8 mouse cellular contexts compared by ENCODE assay signal in genomic region chr4:129987825-129988504, GRCm38 (mm10). TPM values are rescaled to one million over a fixed set of nuclear protein-coding genes. Genes with fewer than 3 reads are reported as not detected.
A peak's percentile ranks its signal among the peaks of the same experiment; 100 is the strongest.
DNase-seq lines count a peak whose midpoint lies in the region; ATAC-seq and TF ChIP-seq lines count a peak whose summit lies in the region.

No protein-coding gene starts in this region.

- no peaks in the 10 kb centered on the region for H3K36me3 ChIP-seq in kidney, embryonic 15.5 days

- ATAC-seq in kidney, embryonic 15.5 days (replicated peaks; ENCODE audit: low FRiP score) = no peak

- no peaks in the 10 kb centered on the region for H3K4me1 ChIP-seq in bone marrow macrophage, adult 2 months (ENCODE audit: control insufficient read depth, insufficient read depth, low read length)
- H3K4me1 ChIP-seq in kidney, embryonic 15.5 days = peaks cover 56% of the 10 kb centered on the region

- H3K9ac ChIP-seq in kidney, embryonic 15.5 days = peak overlapping the region; percentile 47

- peaks cover 69% of the 10 kb centered on the region for H3K27me3 ChIP-seq in kidney, embryonic 15.5 days

- peak overlapping the region; percentile 89 for H3K4me2 ChIP-seq in kidney, embryonic 15.5 days

- WGBS in kidney, embryonic 15.5 days = under 1% methylated on average over 50 of the region's 53 CpGs

- no peak for TF ChIP-seq POLR2A in bone marrow macrophage, adult 2 months (IDR thresholded peaks at IDR 0.05; ENCODE audit: borderline replicate concordance, low read depth, low read length)

- H3K9me3 ChIP-seq in kidney, embryonic 15.5 days (replicated peaks) = no peaks in the 10 kb centered on the region

- intact Hi-C loops in left cerebral cortex, adult 2 months (cut with DNase I) = no loop called here

- TF ChIP-seq CTCF in left cerebral cortex, adult 2 months (IDR thresholded peaks at IDR 0.05) = no peak
- no peak for TF ChIP-seq CTCF in bone marrow macrophage, adult 2 months (IDR thresholded peaks at IDR 0.05; ENCODE audit: low read depth, low read length)

- peak overlapping the region; percentile 95 for H3K4me3 ChIP-seq in left cerebral cortex, adult 2 months
- H3K4me3 ChIP-seq in bone marrow macrophage, adult 2 months (ENCODE audit: insufficient read depth, low read length) = peak overlapping the region; percentile 48
- peak overlapping the region; percentile 53 for H3K4me3 ChIP-seq in kidney, embryonic 15.5 days (replicated peaks)

- DNase-seq in left cerebral cortex, adult 2 months (ENCODE audit: extremely low spot score in 1 of 2, low spot score in 2 of 2) = peak in 1 of 2 experiments; percentile 64
- DNase-seq in left cerebral cortex, adult 8-10 months (ENCODE audit: low spot score in 2 of 2) = no peak
- peak; percentile 13 for DNase-seq in heart, adult 8-10 months (ENCODE audit: low spot score)
- peak; percentile 23 for DNase-seq in lung, postnatal 25 days (ENCODE audit: low spot score)
- DNase-seq in right cerebral cortex, postnatal 4 days = peak; percentile 63
- DNase-seq in layer of hippocampus, adult 9-10 months (ENCODE audit: low spot score) = no peak

- peak overlapping the region; percentile 72 for H3K27ac ChIP-seq in left cerebral cortex, adult 2 months
- no peak overlapping the region for H3K27ac ChIP-seq in bone marrow macrophage, adult 2 months (ENCODE audit: insufficient read depth, low read depth, low read length)
- H3K27ac ChIP-seq in kidney, embryonic 15.5 days = no peak overlapping the region

RNA-seq across cellular contexts. Expression of gene Adgrb2, which starts 3.3 kb away (rescaled TPM):
- 100 to 1,000 TPM; 422 to 424 TPM for total RNA-seq in left cerebral cortex, adult 2 months (2021)
- 100 to 1,000 TPM; 349 to 362 (median 356) TPM for total RNA-seq in left cerebral cortex, adult 8-10 months (2022)
- polyA plus RNA-seq in bone marrow macrophage, adult 2 months (2012; ENCODE audit: insufficient read depth, insufficient read length, missing spikeins) = not detected in 2 replicates
- 1 to 10 TPM; 1.7 to 2.3 (median 1.9) TPM for total RNA-seq in heart, adult 8-10 months (2022)
- 1.8 and 2.3 TPM in 2 replicates for polyA plus RNA-seq in kidney, embryonic 15.5 days (2015; fragmentation: Nextera tagmentation; extraction: Ambion mirVana)

RNA-seq across cellular contexts. Expression of gene Spocd1, which starts 58.9 kb away (rescaled TPM):
- under 1 TPM; 0.40 to 0.57 TPM for total RNA-seq in left cerebral cortex, adult 2 months (2021)
- under 1 TPM; 0.26 to 0.94 (median 0.68) TPM for total RNA-seq in left cerebral cortex, adult 8-10 months (2022)
- polyA plus RNA-seq in bone marrow macrophage, adult 2 months (2012; ENCODE audit: insufficient read depth, insufficient read length, missing spikeins) = not detected in 2 replicates
- under 1 TPM in 1 of 4 experiments, not detected in 3; 0.09 TPM for total RNA-seq in heart, adult 8-10 months (2022)
- polyA plus RNA-seq in kidney, embryonic 15.5 days (2015; fragmentation: Nextera tagmentation; extraction: Ambion mirVana) = not detected in 2 replicates

RNA-seq across cellular contexts. Expression of gene Col16a1, which starts 59.7 kb away (rescaled TPM):
- total RNA-seq in left cerebral cortex, adult 2 months (2021) = 10 to 100 TPM; 16.2 to 20.1 TPM
- total RNA-seq in left cerebral cortex, adult 8-10 months (2022) = 10 to 100 TPM; 14.6 to 26.0 (median 18.3) TPM
- polyA plus RNA-seq in bone marrow macrophage, adult 2 months (2012; ENCODE audit: insufficient read depth, insufficient read length, missing spikeins) = 0.48 and 1.1 TPM in 2 replicates
- total RNA-seq in heart, adult 8-10 months (2022) = 1 to 10 TPM; 3.6 to 8.0 (median 4.8) TPM
- 42.7 and 57.4 TPM in 2 replicates for polyA plus RNA-seq in kidney, embryonic 15.5 days (2015; fragmentation: Nextera tagmentation; extraction: Ambion mirVana)

Comparison
In these comparisons a context has a peak if more than half of its experiments do, and no peak if none do; other contexts are left out.
1. DNase-seq: peak in heart, adult 8-10 months (single experiment), lung, postnatal 25 days (single experiment) and right cerebral cortex, postnatal 4 days (single experiment); none in left cerebral cortex, adult 8-10 months (0 of 2) and layer of hippocampus, adult 9-10 months (single experiment).
2. RNA of gene Adgrb2, which starts 3.3 kb away (total RNA-seq): 422 to 424 TPM in left cerebral cortex, adult 2 months and 349 to 362 TPM in left cerebral cortex, adult 8-10 months; 1.7 to 2.3 TPM in heart, adult 8-10 months; every median in the first group is over 100 times any median in the second.
3. Peak in every context shown above with its lines, with median percentiles within 50 percentile points of each other: H3K4me3 ChIP-seq.